Mouse (Mus musculus) 416B (cell line): ENCODE data around the gene Rpusd3.

Experiments
- DNase-seq: peaks from one replicate; pipeline ENCODE4 v3.0.0; 2011; ENCODE audit warnings: low read depth

Gene Rpusd3

DNA sequence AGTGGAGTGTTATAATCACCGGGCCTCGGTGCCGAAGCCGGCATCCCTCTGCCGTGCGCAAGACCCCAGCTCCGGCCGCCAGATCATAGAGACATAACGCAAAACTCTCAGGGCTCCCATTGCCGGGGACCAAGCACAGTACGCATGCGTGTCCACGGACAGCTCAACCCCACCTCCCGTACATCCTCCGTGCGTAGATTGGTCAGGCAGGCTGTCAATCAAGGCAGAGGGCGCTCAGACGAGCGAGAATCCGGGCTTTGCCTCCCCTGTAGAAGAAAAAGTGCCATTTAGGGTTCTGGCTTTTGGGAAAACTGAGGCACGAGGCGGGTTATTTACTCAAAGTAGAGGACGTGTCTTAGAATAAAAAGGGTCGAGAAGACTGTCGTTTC, at the start of gene Rpusd3:
Gene Rpusd3 (minus strand): TSS at position 142 of the 389 bp plus-strand sequence.
- DNase-seq = peak; percentile 98

DNA sequence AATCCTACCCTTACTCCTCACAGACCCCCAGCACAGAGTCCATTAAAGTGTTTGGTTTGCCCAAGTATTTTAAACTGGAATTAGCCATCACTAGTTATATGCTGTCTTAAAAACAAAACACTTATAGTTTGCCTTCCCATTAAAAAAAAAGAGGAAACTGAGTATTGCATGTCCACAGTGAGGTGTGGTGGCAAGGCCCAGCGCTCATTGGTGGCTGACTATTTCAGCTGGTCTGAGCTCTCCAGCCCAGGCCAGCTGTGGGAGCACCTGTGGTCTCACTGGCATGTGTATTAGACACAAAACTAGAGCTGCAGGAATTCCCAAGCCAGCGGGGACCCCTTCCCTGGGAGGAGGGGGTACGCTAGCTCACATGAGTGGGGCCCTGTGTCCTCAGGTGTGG, 49.4 kb upstream of the Rpusd3 start:
- DNase-seq = peak; percentile 28

DNA sequence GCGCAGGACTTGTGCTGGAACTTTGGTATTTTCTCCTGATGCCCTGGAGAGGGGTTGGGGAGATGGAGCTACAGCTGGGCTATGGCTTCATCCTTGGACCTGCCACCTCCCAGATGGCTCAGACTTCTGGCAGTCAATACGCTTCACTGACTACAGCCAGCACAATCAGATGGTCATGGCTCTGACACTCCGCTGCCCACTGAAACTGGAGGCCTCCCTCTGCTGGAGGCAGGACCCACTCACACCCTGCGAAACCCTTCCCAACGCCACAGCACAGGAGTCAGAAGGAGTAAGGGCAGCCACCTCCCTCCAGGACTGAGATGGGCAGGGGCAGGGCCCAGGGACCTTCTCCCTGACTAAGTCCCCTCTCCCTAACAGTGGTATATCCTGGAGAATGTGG, 46.5 kb upstream of the Rpusd3 start:
- peak; percentile 26 for DNase-seq

DNA sequence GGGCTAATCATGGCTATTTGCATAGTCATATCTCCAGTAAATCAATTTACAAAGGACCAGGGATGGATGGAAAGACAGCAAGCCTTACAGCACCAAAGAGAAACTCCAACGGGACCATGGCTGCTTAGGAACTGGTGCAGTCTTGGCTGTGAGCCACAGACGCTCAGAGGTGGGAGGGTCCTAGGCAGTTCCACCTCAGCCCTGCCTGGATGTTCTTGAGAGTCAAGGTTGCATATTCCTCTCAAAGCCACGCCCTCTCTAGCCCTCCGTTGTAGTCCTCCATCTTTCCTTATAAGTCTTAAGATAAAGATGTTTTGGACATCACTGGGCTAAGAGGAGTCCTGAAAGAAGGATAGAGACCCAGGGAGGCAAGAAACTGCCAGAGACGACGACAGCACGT, 44.9 kb upstream of the Rpusd3 start:
- no peak for DNase-seq

DNA sequence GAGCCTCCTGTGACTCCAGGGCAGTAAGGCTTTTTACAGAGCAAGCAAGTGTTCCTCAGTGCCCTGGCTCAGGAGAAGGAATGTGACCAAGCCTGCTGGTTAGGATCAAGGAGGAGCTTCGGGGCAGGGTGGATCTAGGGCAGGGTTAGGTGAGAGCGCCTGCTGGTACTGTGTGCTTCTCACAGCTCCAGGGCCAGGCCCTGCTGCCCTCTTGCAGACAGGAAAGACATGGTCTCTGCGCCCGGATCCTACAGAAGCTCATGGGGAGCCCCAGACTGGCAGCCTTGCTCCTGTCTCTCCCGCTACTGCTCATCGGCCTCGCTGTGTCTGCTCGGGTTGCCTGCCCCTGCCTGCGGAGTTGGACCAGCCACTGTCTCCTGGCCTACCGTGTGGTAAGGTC, 39.5 kb upstream of the Rpusd3 start:
- DNase-seq = no peak

DNA sequence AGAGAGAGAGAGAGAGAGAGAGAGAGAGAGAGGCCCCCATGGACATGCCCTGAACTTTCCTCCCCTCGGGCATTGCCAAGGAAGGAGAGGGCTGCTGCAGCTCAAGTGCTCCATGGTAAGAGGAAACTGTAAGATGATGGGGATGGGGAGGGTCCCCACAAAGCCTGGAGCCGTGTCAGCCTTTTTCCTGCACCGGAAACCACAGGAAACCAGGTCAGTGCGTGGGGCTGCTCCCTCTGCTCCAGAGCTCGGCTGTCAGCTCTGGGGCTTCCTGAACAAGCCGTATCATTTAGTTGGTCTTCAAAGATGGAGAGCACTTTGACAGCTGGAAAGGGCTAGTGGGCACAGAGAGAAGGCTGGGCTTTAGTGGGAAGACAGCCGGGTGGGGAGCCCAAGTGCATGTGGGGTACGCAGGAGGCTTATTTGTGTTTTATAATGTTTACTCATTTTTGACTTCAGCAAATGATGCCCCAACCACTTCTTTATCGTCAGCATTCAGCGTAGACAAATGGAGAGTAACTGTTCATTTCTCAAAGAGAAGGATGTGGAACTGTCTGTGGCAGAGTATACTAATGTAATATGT, 38.9 kb upstream of the Rpusd3 start, which contains the start of gene Il17re:
Gene Il17re (plus strand): TSS at position 533 of the 583 bp plus-strand sequence.
- peak; percentile 62 for DNase-seq

DNA sequence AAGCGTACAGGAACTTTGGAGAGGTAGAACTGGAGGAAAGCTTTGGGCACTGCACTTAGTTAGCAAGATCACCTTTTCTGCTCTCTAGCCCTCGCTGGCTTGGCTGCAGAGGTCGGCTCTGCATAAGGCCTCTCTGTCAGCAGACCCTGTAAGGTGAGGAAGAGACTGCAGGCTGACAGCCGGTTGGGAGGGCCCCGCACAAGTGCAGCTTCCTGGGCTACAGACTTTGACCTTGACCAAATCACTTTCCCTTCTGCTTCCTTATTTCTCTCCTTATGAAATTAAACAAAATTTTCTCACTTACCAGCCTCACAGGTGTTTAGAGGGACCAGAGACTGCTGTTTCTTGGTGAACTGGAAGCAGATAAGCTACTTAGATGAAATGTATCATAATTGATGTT, 35.9 kb upstream of the Rpusd3 start:
- DNase-seq = no peak

DNA sequence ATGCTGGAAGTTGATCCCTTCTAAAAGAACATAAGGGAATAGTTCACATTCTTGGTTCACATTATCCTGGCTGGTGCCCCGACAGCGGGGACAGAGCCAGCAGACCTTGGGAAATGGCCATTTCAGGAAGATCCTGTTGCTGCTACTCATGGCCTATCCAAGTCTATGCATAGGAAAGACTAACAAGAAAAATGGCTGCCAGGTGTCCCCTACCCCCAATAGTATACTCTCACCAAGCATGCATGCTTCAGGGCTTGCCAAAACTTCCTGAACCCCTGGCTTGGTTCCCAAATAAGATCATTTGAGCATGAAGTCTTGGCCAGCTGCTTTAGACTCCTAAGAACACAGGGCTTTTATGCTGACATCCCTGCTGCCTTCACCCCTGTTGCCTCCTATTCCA, 32.7 kb upstream of the Rpusd3 start:
- no peak for DNase-seq

DNA sequence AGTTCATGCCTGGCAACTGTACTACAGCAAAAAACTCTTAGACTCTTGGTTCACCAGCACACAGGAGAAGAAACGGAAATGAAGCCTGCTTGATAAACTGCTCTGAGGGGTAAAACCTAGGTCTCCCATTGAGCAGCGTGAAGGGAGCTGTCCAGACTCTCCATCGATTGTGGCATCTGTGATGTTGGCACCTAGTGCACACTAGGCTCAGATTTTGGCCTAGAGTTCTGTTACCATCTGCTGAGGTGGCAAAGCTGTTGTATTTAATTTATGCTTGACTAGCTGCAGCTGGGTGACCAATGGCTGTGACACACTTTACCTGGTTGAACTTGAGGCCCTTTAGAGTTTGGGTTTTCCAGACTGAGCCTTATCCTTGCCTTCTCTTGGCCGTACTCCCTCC, 28.5 kb upstream of the Rpusd3 start:
- no peak for DNase-seq

DNA sequence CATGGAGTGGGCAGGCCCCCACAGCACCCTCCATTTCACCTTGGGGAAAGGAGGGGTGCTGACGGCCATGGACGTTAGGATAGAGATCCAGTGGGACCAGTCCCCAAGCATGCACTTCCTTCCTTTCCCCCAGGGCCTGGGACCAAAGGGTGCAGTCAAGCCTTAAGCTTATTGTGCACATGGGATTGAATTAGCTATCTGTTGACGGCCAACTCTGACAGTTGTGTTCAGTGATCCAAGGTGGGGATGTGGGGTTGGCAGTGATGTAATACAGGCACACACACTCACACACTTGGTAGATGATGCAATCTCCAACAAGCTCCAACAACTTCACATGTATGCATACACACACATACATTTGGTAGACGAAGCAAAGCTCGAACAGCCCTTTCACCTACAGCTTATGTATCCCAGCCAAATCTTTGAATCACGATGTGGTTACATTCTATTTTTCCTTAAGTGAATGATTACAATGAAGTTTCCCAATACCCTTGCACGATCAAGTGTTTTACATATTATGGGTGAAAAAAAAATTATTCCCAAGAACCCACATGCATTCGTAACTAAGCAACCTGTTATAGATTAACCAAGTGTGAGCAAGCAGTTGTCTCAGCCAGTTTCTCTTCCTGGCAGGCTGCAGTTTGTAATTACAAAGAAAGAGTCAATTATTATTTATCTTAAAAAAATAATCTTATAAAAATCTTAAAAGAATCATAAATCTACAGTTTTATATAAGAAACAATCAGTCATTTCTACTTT, 25.2 kb upstream of the Rpusd3 start:
- peak; percentile 37 for DNase-seq

DNA sequence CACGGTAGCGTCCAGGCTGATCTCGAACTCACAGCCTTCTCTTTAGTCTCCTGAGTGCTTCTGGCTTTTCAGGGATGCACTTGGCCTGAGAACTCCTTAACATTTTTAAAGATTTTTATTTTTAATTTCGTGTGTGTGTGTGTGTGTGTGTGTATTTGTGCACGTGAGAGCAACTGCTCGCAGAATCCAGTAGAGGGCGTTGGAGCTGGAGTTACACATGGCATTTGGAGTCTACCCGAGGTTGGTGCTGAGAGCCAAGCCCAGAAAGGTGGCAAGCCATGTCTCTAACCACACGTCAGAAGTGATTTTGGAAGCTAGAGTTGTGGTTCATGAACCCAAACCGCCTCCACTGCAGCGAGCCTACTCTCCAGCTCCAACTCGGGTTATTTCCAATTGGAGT, 24.0 kb upstream of the Rpusd3 start:
- peak; percentile 67 for DNase-seq

DNA sequence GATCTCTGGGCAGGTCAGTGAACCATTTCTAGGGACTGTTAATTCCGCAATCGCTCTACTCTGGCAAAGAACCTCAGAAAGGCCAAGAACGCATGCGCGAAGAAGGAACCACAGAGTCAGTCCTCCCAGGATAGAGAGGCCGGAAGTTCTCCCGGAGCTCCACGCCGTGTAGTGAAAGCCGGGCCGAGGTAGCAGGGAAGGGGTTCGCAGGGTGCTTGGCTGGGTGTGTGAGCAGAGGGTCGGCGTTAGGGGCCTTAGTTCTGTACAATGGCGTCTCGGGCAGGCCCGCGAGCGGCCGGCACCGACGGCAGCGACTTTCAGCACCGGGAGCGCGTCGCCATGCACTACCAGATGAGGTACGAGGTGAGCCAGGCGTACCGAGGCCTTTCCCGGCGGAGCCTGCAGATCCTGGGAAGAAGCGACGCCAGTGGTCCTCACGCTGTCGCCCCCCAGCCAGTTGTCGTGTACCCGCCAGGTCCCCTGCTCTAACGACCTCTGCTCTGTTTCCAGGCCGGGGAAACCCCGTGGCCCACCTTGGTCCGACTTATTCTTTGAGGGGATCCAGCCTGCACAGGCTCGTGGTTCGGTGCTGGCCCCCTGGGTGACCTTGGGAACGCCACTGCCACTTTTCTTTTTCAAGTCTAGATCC, 23.4 kb upstream of the Rpusd3 start, which contains the start of gene Jagn1:
Gene Jagn1 (plus strand): TSS at position 128 of the 649 bp plus-strand sequence.
- peak; percentile 93 for DNase-seq

DNA sequence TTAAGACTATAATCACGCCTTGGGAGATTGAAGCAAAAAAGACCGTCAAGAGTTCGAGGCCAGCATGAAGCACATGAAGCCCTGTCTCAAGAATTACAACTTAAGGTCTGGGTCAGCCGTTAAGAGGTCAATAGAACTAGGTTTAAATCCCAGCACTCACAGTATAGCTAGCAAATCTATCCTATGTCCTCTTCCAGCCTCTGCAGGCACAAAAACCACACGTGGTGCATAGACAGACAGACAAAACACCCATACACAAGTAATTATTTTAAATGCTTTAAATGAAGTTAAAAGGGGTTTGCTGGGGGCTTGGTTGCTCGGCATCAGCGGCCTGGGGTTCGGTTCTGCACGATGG, 22.9 kb upstream of the Rpusd3 start:
- no peak for DNase-seq

DNA sequence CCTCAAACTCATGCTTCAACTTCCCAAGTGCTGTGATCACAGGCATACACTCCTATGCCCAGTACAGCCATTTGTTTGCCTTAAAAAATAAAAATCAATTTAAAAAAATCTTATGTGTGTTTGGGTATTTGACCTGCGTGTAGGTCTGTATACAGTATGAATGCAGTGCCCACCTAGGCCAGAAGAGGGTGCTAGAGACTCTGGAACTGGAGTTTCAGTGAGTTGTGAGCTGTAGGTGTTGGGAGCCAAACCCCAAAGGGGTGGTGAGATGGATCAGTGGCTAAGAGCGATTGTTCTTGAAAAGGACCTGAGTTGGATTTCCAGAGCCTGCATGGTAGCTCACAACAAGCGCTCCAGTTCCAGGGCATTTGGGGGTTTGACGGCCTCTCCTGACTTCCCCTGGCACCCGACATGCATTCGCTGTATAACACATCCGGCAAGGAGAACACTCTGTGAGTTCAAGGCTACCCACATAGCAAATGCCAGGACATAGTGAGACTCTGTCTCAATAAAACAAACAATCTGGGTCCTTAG, 22.1 kb upstream of the Rpusd3 start:
- DNase-seq = peak; percentile 93

DNA sequence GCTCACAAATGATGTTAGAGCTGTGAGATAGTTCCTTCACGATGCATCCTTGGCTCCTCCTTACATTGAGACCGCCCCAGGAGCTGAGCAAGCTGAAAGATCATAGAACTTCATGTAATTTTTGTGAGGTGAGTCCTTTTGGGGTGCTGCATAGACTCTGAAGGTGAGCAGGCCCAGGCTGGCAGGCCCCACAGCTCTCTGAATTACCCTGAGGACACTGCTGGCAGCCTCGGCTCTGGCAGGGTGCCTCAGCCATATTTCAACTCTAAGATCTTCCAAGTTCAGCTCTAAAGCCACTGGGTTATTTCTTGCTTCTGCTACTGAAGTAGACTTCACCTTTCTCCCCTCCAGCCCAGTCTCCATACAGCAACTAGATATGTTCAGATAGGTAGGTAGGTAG, 21.5 kb upstream of the Rpusd3 start:
- no peak for DNase-seq

DNA sequence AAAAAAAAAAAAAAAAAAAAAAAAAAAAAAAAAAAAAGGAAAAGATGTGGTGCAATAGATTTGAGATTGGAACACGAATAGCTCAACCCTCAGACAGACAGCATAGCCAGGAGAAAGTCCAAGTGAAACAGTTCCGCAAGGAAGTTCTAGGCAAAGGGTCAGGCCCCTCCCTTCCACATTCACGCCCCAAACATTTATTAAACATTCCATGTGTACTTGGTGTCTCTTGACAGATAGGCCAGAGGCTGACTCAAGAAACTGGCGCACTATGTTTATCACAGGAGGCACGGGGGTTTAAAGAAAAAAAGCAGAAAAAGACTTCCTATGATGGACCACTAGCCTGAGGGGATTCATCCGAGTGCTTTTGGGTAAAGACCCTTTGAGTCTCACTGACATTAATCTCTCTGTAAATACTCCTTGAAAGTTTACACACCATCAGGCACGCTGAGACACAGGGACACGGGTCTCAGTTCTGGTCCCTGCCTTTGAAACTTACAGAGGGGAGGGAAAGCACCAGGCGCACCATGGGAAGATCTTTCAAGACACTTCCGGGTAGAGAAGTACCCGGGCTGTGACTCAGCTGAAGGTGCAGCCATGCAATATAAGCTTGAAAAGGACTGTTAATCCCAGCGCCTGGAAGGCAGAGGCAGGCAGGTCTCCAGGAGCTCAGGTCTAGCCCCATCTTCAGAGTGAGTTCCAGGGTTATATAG, 19.7 kb upstream of the Rpusd3 start:
- DNase-seq = no peak

DNA sequence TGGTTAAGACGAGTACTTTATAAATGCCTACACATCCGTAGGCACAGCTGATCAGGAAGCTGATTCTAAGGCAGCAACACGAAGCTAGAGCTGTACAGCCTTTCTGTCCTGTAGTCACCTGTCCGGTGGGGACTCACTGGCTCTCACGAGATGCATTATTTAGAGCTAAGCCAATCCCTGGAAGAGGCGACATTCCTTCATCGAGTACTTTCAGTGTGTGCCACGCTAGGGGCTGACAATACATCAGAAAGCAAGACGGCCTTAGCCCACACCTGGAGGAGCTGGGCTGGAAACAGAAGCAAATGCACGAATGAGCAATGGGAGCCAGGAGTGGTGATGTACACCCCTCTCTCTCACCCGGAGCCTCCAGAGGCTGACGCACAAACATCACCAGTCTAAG, 18.0 kb upstream of the Rpusd3 start:
- DNase-seq = no peak

DNA sequence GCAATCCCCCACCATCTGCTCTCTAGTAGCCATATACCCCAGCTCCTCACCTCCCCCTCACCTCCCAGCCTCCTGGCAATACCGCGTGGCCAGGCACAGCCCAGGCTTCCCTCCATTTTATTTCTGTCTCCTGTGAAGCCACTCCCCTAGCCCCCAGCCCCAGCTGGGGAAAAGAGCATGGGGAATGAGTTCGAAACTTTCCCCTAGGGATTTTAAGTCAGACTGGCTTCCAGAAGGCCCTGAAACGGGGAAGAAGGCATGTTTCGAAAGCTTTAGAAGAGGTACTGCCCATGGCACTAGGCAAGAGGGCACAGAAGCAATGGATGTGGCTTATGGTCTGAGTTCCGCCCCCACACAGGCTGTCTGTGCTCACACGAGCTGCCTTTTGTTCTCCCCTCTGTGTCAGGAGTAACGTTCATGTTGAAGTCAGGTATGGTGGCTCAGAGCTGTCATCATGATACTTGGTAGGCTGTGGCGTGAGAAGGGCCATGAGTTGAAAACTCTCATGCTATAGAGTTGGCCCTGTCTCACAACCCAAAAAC, 16.6 kb upstream of the Rpusd3 start, which contains the start of gene Cidec:
Gene Cidec (minus strand): TSS at position 97 of the 542 bp plus-strand sequence.
- no peak for DNase-seq

DNA sequence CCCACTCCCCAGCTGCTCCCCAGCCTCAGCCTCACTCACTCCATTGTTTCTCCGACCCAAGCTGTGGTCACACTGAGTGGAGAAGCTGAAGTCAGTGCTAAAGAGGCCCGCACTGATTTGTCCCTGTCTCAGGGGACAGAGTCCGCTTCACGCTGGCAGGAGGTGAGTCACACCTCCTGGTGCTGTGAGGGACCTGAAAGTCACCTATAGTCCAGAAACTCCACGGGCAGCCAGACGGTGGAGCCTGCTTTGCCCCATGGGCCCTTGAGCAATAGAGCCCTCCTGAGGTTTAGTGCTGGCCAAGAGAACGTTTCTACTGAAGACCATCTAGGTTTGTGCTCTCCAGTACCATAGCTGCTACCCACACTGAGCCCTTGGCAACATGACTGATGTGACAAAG, 15.6 kb upstream of the Rpusd3 start:
- no peak for DNase-seq

DNA sequence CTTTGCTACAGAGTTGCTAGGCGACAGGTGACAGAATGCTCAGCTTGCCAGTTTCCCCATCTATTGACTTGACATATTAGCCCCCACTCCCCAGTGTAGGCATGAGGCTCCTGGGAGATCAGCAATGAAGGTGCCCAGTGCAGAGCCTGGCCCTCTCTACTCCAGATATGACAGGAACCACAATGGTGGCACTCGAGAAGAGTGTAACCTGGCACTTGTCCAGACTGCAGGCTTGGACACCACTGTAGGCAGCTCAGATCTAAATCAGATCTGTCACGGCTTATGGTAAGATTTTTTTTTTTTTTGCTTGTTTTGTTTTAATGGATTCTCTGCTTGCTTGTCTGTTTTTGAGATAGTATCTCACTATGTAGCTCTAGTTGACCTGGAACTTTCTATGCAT, 14.5 kb upstream of the Rpusd3 start:
- no peak for DNase-seq

DNA sequence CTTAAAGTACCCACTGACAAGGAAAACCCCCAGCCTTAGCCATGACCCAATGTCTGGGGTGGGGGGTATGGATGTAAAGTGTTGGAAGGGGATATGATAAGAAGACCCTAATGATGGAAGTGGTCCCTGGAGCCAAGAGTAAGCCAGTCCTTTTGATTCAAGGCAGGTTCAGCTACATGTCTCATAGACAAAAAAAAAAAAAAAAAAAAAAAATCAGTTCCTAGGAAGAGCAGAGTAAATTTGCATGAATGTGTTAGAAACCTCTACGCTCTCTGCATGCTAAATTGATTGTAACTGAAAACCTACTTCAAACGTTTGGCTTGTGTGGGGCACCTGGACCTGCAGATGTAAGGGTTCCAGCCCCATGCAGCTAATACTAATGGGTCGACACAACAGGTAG, 12.7 kb upstream of the Rpusd3 start:
- DNase-seq = no peak

DNA sequence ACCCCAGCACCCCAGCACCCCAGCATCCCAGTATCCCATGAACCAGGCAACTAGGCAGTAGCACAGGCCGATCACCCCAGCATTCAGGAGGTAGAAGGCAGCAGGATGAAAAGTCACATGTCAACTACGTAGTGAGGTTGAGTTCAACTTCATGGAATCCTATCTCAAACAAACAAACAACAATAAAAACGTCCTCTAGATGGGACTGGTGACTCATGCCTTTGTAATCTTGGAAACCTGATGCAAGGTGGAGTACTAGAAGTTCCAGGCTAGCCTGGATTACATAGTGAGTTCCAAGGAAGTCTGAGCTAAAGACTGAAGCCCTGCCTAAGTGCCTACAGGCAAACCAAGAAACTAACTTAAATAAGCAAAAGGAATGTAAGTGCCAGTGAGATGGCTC, 11.7 kb upstream of the Rpusd3 start:
- DNase-seq = no peak
